Mouse (Mus musculus) embryo, embryonic 10.5 days (tissue): ENCODE measurements around the gene Txndc12.

Experiments used
- DNase-seq: peaks from one replicate; pipeline ENCODE4 v3.0.0-alpha.2; 2015; ENCODE audit warnings: low spot score

Gene Txndc12

DNA sequence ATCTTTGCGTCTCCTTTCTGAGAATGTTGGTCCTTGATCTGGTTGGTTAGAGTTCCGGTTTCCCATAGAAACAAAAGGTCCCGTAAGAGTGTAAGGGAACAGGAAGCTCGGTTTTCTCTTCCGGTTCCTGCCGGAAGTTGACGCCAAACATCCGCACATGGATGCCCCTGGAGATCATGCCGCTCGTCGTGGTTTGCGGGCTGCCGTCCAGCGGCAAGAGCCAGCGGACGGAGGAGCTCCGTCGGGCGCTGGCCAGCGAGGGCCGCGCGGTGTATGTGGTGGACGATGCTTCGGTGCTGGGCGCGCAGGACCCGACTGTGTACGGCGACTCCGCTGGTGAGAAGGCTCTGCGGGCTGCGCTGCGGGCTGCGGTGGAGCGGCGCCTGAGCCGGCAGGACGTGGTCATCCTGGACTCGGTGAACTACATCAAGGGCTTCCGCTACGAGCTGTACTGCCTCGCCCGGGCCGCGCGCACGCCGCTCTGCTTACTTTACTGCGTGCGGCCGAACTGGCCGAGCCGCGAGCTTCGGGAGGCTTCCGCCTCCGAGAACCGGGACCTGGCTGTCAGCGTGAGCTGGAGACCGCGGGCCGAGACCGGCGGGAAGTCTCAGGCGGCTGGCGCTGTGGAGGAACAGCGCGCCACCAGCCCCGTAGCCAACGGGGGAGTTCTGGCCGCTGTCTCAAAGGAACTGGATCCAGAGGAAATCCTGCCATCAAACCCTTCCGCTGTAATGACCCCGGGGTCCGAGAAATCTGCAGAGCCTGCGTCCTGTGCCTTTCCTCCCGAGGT lies 13.5 kb downstream of the Txndc12 start, which contains the start of gene Kti12:
Kti12 (plus strand) TSS at position 71 of the 790 bp plus-strand sequence.
- peak; percentile 92 for DNase-seq

DNA sequence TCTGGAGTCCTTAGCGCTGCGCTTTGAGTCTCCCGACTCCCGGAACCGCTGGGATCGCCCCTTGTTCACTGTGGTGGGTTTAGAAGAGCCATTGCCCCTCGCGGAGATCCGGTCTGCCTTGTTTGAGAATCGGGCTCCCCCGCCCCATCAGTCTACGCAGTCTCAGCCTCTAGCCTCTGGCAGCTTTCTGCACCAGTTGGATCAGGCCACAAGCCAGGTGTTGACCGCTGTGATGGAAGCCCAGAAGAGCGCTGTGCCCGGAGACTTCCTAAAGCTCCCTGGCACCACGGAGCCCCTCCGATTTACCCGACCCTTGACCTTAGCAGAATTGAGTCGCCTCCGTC lies 14.1 kb downstream of the Txndc12 start, which contains the start of gene A730015C16Rik:
A730015C16Rik (minus strand) TSS at position 115 of the 344 bp plus-strand sequence.
- DNase-seq, result peak; percentile 34

DNA sequence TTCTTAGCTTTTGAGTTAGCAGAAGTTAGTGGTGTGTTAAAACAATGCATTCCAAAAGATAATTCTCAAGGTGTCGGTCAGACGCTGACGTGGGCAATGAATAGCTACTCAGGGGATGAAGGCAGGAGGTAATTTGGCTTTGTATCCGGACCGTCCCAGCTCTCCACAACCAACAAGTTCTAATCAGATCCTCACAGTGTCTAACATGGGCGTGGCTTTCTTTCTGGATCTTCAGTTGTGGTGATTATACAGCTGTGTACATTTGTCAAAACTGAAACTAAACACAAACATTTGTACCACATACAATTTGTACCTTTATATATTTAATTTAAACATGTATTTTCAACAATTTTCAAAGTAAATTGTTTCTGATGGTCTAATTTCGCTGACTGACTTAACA lies 32.4 kb downstream of the Txndc12 start:
- no peak for DNase-seq

DNA sequence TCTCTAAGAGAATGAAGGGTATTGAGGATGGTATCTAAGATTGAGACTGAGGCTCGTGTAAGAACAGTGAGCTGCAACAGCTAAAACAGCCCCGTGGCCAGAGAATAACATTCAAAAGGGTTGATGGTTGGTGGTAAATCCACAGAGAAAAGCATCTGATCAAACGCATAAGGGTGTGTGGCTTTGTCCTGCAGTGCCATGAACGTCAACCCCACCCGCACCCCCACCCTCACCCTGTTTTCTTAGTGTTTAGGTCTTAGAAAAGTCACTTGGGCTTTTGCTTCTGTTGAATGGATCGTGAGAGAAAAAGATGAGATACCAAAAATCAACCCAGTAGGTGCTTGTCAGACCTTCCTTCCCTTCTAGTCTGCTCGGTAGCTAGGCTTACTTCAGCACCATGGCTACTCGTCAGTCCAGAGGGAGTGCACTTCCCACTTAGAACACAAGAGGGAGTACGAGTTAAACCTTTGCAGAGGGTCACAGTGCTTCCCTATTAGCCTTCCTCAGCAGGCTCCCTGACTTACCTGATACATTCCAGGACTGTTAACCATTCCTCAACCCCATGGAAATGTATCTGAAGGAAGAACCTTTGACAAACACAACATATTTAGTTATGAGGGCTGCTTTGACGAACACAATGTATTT lies 35.5 kb downstream of the Txndc12 start:
- peak; percentile 96 for DNase-seq

DNA sequence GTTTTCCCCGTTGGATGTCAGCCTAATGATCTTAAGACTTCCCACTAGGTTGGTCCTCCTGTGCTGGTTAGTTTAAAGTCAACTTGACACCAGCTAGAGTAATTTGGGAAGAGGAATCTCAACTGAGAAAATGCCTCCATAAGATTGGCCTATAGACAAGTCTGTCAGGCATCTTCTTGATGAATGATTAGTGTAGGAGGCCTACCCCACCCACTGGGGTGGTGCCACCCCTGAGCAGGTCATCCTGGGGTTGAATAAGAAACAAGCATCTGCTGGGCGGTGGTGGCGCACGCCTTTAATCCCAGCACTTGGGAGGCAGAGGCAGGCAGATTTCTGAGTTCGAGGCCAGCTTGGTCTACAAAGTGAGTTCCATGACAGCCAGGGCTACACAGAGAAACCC lies 39.3 kb downstream of the Txndc12 start:
- no peak for DNase-seq

DNA sequence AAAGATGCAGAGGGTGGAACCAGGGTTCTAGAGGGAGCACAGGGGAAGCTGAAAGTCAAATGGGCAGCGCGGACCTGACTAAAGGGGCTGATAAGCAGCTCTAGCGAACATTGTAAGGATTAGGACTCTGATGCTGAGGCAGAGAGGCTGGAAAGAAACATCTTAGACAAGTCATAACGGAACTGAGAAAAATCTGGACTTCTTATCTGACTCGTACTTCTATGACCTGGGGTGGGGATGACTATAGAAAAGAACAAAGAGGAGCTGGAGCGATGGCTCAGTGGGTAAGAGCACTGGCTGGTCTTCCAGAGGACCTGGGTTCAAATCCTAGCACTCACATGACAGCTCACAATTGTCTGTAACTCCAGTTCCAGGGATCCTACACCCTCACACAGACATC lies 43.5 kb downstream of the Txndc12 start:
- DNase-seq, result no peak

DNA sequence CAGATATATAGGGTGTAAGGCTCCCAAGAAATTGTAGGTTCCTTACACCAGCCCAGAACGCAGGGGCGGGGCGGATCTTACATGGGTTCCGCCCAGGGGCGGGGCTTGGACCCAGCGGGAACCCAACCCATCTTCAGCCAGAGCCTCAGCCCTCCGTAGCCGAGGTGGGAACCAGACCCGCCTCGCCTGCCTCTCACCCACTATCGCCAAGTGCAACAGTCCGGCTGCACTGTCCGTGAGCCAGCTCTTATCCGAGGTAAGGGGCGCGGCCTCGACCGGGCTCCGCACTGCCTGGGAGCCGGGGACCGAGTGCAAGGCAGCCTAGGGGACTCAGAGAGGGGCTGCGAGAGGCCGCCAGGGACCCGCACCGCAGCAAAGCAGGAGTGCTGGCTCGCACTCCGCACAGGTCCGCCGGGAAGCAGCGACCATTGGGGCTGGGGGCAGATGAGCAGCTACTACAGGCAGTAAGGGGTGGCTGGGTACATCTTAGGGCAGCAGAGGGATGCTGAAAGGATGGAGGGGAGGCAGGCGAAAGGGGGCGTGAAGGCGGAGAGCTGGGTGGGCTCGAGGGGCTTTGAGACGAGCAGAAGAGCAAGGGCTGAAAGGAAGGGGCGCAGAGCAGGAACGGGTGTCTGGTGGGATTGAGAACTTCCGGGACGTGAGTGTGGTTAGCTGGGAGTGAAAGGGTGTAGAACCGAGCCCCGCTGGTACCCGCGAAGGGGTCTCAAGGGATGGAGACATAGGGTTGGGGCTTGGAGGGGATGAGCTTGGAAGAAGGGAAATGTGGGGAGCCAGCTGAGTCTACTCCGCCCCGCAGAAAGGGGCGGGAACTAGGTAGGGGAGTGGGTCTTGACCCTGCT lies 44.8 kb downstream of the Txndc12 start, which contains the start of gene Rab3b:
Rab3b (plus strand) TSS at position 101 of the 860 bp plus-strand sequence.
- DNase-seq, result peak; percentile 86

DNA sequence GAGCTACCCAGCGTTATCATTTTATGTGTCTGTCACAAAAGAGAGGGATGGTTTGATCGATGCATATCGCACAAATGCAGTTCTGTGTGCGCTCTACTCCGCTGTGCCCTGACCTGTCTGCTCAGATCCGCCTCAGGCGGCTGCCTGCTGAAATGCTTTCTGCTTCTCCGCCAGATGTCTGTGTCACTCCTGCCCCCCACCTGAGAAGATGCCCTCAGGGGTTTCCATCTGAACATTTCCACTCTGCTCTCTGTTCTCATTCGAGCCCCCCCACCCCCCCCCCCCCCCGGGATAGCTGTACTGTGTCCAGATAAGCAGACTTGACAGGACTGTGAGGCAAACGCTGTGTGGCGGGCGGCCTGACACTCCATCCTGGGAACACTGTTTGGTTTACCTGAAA lies 49.4 kb downstream of the Txndc12 start:
- DNase-seq, result peak; percentile 15

DNA sequence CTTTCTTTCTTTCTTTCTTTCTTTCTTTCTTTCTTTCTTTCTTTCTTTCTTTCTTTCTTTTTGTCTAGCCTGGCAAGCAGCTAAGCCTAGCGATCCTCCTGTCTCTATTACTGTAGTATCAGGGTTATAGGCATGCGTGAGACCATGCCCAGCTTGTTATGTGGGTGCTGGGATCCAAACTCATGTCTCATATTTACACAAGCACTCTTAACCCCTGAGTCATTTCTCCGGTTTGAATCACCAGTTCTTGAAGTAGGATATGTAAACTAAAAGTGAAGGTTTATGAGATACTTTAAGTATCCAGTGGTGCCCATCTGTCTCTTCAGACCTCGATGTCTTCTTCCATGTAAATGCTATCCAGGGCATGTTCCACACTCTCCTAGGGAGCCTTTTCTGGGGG lies 53.1 kb downstream of the Txndc12 start:
- DNase-seq, result no peak

DNA sequence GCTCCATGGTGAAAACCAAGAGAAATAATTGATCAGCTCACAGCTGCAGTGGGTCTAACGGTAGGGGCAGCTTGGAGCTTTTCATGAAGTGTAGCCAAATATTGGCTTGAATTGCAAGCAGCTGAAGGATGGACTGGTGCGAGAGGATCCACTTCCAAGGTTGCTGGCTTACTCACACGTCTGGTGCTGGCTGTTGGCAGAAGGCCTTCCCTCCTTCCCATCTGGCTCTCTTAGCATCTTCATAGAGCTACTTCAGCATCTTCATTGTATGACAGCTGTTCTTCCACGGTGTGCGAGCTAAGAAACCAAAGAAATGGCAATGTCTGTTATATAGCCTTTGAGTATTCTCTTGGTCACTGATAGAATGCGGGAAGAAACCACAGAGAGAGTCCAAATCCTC lies 56.5 kb downstream of the Txndc12 start:
- DNase-seq, result no peak

DNA sequence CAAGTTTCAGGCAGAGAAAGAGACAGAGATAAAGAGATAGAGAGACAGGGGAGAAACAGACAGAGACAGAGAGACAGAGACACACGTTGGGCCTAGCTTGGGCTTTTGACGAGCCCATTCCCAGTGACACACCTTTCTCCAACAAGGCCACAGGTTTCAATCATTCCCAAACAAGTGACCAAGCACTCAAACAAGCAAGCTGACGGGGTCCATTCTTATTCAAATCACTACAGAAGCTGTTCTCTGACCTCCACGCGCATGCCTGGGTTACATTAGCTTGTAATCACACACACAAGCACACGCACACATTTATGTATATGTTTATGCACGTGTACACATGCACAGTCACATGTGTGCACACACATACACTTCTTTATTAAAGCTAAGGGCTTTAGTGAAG lies 66.0 kb downstream of the Txndc12 start:
- no peak for DNase-seq

DNA sequence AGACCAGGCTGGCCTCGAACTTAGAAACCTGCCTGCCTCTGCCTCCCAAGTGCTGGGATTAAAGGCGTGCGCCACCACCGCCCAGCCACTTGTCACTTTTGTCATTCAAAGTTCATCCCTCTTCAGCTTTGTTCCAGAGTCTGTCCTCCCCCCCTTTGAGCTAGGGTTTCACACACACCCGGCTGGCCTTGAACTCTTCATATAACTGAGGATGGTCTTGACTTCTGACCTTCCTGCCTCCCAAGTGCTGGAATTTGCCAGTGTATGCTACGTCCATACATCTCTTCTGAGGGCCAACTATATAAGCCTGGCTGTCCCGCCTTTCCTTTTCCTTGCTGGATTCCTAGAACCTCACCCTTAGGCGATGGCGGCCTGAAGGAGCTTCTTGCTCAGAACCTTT lies 68.5 kb downstream of the Txndc12 start:
- DNase-seq, result no peak

DNA sequence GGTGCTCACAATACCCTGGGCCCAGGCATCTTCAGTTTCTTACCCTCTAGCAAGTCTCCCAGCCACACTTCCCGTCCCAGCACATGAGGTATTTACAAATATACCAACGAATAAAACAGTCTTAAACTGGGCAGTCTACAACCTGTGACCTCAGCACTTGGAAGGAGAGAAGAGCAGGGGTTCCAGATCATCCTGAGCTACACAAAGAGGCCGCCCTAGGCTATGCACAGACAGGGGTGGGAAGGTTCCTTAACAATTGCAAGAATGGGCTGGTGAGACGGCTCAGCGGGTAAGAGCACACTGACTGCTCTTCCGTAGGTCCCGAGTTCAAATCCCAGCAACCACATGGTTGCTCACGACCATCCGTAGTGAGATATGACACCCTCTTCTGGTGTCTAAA lies 68.9 kb downstream of the Txndc12 start:
- DNase-seq, result no peak

DNA sequence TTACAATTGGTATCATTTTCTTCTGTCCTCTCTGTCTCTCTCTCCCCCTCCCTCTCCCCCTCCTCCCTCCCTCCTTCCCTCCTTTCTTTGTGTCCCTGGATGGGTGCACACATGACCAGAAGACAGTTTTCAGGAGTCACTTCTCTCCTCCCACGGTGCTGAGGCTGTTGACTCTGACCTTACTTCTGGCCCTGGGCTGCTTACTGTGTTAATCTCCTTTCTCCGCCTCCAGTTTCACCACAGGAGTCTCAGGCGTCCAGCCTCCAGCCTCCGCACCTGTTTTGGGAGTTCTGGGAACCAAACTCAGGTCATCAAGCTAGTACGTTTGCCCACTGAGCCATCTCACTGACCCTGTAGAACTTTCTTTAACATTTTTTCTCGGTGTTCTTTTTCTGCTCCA lies 69.7 kb downstream of the Txndc12 start:
- no peak for DNase-seq

DNA sequence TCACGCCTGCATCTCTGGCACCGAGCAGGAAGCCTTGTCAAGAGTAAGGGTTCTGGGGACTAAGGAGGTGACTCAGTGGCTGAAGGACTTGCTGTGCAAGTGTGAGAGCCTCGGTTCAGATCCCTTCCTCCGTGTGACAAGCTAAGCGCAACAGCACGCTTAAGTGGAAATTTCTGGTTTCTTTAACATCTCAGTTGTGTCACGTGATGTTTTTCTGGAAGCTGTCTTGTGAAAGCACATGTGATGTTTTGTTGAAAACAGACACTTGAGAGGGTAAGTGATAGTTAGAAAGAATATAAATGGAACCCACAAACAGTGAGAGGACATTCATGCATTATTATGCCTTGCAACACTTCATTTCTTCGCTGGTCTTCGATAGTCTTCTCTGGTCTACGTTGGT lies 70.4 kb downstream of the Txndc12 start:
- DNase-seq, result no peak

DNA sequence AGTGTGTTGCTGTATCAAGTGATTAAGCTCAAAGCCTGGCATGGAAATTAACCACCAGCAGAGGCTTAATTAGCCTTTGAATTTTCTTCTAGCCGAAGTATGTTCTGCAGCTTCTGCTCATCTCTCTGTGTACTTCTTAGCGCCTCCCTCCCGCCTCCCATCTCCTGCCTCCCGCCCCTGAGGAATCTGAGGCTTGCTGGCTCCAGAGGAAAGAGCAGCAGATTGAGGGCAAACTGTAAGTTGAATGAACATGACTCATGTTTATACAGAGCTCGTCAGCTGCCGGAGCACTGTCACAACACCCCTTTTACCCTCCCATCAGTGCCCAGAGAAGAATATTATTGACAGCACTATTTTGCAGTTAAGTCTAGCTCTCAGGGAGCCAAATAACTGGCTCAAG lies 71.5 kb downstream of the Txndc12 start:
- DNase-seq, result peak; percentile 9

DNA sequence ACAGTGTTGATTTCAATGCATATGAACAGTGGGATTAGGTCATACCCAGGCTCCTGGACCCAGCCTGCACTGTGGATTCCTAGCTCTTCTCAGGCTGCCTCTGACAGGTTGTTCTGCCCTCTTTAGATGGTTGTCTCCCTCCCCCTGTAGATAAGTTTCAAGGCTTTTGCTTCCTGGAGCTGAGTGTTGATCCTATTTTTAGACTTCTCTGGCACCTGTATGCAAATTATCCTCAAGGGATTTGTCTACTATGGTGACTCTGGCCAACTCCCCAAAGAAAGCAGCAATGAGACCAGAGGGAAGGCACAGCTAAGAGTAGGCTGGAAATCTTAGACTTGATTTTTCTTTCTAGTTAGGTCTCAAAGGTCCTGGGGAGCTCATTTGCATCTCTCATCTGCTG lies 73.1 kb downstream of the Txndc12 start:
- no peak for DNase-seq

DNA sequence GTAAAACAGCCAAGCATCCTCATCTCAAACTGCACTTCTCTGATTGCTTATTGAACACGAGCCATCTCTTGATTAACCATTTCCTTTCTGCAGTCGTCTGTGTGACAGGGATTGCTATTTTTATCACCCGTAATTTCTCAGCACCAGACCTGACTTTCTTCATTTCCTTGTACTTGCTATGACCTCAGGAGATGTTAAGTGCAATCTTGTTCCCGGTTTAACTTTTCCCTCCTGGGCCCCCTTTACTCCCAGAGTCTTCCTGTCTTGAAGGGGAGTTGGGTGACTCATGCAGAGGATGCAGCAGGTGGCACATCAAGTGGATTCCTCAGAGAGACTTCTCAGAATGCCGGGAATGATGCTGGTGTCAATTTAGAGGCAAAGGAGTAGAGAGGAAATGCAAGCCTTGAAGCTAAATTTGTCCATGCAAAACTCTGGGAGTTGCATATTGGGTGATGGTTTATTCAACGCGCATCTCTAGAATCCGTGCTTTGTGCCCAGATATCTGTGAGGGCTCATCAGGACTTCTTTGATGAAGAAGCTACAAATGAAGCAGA lies 75.5 kb downstream of the Txndc12 start:
- no peak for DNase-seq
